Mouse (Mus musculus) CH12.LX (cell line): ENCODE measurements around the gene Isoc2a. TPM values are rescaled to one million over a fixed set of nuclear protein-coding genes. Genes with fewer than 3 reads are reported as not detected.

ENCODE experiments used
- DNase-seq: peaks from one replicate; pipeline ENCODE4 v3.0.0-alpha.2; 2013; ENCODE audit errors: extremely low read depth
- H3K27ac ChIP-seq: 2 replicates; pipeline ENCODE4 v1.5.1; 2012; ENCODE audit warnings: low read depth, mild to moderate bottlenecking, control low read depth, moderate library complexity; ENCODE audit not compliant: insufficient read depth
- H3K27me3 ChIP-seq: replicated peaks from 2 replicates; pipeline ENCODE3; 2012; ENCODE audit warnings: inconsistent platforms
- H3K36me3 ChIP-seq, 2 experiments: replicated peaks in 1 of 2; 2 replicates each; pipeline versions ENCODE3 to v1.6.1; 2012; ENCODE audit warnings: inconsistent platforms in 1 of 2, low read length in 1 of 2, mild to moderate bottlenecking in 1 of 2, mixed read lengths in 1 of 2, moderate library complexity in 1 of 2; ENCODE audit not compliant: control insufficient read depth in 1 of 2, insufficient read depth in 1 of 2
- H3K4me1 ChIP-seq, 2 experiments: 2 replicates each; pipeline ENCODE4 v1.6.1; 2012; ENCODE audit warnings: inconsistent platforms in 1 of 2, moderate library complexity in 1 of 2; ENCODE audit not compliant: insufficient read depth in 2 of 2, control insufficient read depth in 1 of 2
- H3K4me2 ChIP-seq: 2 replicates; pipeline ENCODE4 v1.6.1; 2012; ENCODE audit warnings: low read depth, mild to moderate bottlenecking, control low read depth; ENCODE audit not compliant: poor library complexity, insufficient read depth, severe bottlenecking
- H3K4me3 ChIP-seq, 3 experiments: fragments of 150-350 bp in 1 of 3; sonication (generic) in 1 of 3; replicated peaks in 1 of 3; 2 replicates each; pipeline versions ENCODE3 to v1.5.1; 2011 to 2012; ENCODE audit warnings: low read depth in 2 of 3, low read length in 2 of 3, mild to moderate bottlenecking in 2 of 3, moderate library complexity in 2 of 3, control low read depth in 1 of 3, improper control_type of control experiment in 1 of 3, inconsistent platforms in 1 of 3, mixed read lengths in 1 of 3; ENCODE audit not compliant: poor library complexity in 1 of 3
- H3K79me2 ChIP-seq: replicated peaks from 2 replicates; pipeline ENCODE4 v1.6.1; 2012; ENCODE audit warnings: mild to moderate bottlenecking, moderate library complexity; ENCODE audit not compliant: control insufficient read depth, poor library complexity, insufficient read depth, severe bottlenecking; ENCODE audit errors: extremely low read depth
- H3K9ac ChIP-seq: 2 replicates; pipeline ENCODE4 v1.6.1; 2012; ENCODE audit warnings: low read depth, mild to moderate bottlenecking, control low read depth, moderate library complexity; ENCODE audit not compliant: insufficient read depth
- H3K9me3 ChIP-seq: replicated peaks from 2 replicates; pipeline ENCODE3; 2012; ENCODE audit warnings: low read length, inconsistent platforms, mixed read lengths
- BHLHE40 ChIP-seq: IDR thresholded peaks from 2 replicates; pipeline ENCODE4 v1.6.1; 2011; ENCODE audit warnings: mild to moderate bottlenecking, low read depth, low read length, improper control_type of control experiment
- CHD1 ChIP-seq: IDR thresholded peaks from 2 replicates; pipeline ENCODE4 v1.6.1; 2012; ENCODE audit warnings: low read depth, low read length, improper control_type of control experiment, inconsistent platforms
- E2F4 ChIP-seq: IDR thresholded peaks from 2 replicates; pipeline ENCODE4 v1.6.1; 2011; ENCODE audit warnings: low read depth, low read length, improper control_type of control experiment; ENCODE audit not compliant: insufficient replicate concordance
- GABPA ChIP-seq: IDR thresholded peaks from 2 replicates; pipeline ENCODE4 v1.6.1; 2012; ENCODE audit warnings: low read depth, low read length, improper control_type of control experiment, inconsistent platforms; ENCODE audit not compliant: insufficient replicate concordance
- HCFC1 ChIP-seq: IDR thresholded peaks from 2 replicates; pipeline ENCODE4 v1.6.1; 2012; ENCODE audit warnings: low read depth, mild to moderate bottlenecking, inconsistent platforms, low read length, improper control_type of control experiment
- IRF4 ChIP-seq: IDR thresholded peaks from 2 replicates; pipeline ENCODE4 v1.6.1; 2014; ENCODE audit warnings: low read depth, mild to moderate bottlenecking, inconsistent platforms, low read length, improper control_type of control experiment
- MAFK ChIP-seq: IDR thresholded peaks from 2 replicates; pipeline ENCODE4 v1.6.1; 2011; ENCODE audit warnings: low read length, improper control_type of control experiment; ENCODE audit not compliant: insufficient replicate concordance
- MAX ChIP-seq: IDR thresholded peaks from 2 replicates; pipeline ENCODE4 v1.6.1; 2011; ENCODE audit warnings: low read length, improper control_type of control experiment
- MEF2A ChIP-seq: IDR thresholded peaks from 2 replicates; pipeline ENCODE4 v1.6.1; 2014; ENCODE audit warnings: low read depth, mild to moderate bottlenecking, inconsistent platforms, low read length, improper control_type of control experiment, borderline replicate concordance
- NELFE ChIP-seq: IDR thresholded peaks from 2 replicates; pipeline ENCODE4 v1.6.1; 2011; ENCODE audit warnings: low read depth, low read length, improper control_type of control experiment
- NRF1 ChIP-seq: IDR thresholded peaks from 2 replicates; pipeline ENCODE4 v1.6.1; 2014; ENCODE audit warnings: low read depth, mild to moderate bottlenecking, inconsistent platforms, low read length, improper control_type of control experiment, moderate library complexity
- PAX5 ChIP-seq: IDR thresholded peaks from 2 replicates; pipeline ENCODE4 v1.6.1; 2012; ENCODE audit warnings: low read length, inconsistent platforms, mixed read lengths
- POLR2A ChIP-seq: IDR thresholded peaks from 2 replicates; pipeline ENCODE4 v1.6.1; 2011; ENCODE audit warnings: low read depth, mild to moderate bottlenecking, improper control_type of control experiment, low read length
- POLR2AphosphoS2 ChIP-seq: IDR thresholded peaks from 2 replicates; pipeline ENCODE4 v1.6.1; 2011; ENCODE audit warnings: low read depth, low read length, improper control_type of control experiment
- SIN3A ChIP-seq: IDR thresholded peaks from 2 replicates; pipeline ENCODE4 v1.6.1; 2012; ENCODE audit warnings: low read length, improper control_type of control experiment, inconsistent platforms
- TBP ChIP-seq: conservative IDR thresholded peaks from 2 replicates; pipeline ENCODE4 v1.6.1; 2011; ENCODE audit warnings: low read depth, low read length, improper control_type of control experiment
- TCF12 ChIP-seq: IDR thresholded peaks from 2 replicates; pipeline ENCODE4 v1.6.1; 2014; ENCODE audit warnings: low read depth, mild to moderate bottlenecking, inconsistent platforms, low read length, improper control_type of control experiment
- dilution Hi-C: fragments of 300-500 bp; cut with MboI; formaldehyde crosslinking; loops from 2 replicates; pipeline ENCODE4 v1.14.3; 2020; ENCODE audit warnings: low sequenced_read_pairs; ENCODE audit not compliant: extremely low pct_unique_long_range_greater_than_20kb, extremely low pct_ligation_motif_present
- in situ Hi-C: fragments of 300-500 bp; cut with MboI; formaldehyde crosslinking; loops from 3 replicates; pipeline ENCODE4 v1.14.3; 2019; ENCODE audit warnings: low sequenced_read_pairs, low pct_ligation_motif_present, low pct_unique_long_range_greater_than_20kb, mixed read lengths
- polyA plus RNA-seq: library from polyadenylated mRNA; unstranded; fragments of >175 nt; gene quantifications from 2 replicates; pipeline ENCODE4 v1.2.1, GENCODE M21; 2012; ENCODE audit warnings: low read depth; ENCODE audit not compliant: insufficient read length
- total RNA-seq, 2 experiments: library from RNA; depleted of rRNA; stranded (reverse); fragments of 300-350 nt in 1 of 2; fragments of >200 nt in 1 of 2; gene quantifications; 2 replicates each; pipeline ENCODE4 v1.2.3; 2012 to 2014

Isoc2a gene
- total and polyA plus RNA-seq, 3 experiments = 8.4 to 15.4 (median 12.9) TPM

DNA sequence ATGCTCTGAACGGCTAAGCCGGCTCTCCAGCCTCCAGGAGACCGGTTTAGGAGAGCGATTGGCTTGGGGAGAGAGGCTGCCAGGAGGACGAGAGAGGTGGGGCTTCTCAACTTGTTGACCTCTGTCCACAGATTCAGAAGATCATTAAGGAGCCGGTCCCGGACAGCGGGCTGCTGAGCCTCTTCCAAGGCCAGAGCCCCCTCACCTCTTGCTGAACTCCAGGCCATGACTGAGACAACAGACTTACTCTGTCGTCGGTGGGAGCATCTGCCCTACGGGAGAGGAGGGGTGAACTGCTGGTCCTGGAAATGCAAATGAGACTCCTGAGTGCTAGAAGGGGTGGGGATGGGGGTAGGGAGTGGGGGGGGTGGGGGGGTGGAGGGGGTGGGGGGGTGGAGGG lies 18.2 kb downstream of the Isoc2a start:
- DNase-seq = no peak
- in situ Hi-C loops = no loop called here
- no peak overlapping the region for H3K27ac ChIP-seq
- no peak overlapping the region for H3K4me3 ChIP-seq
- no peaks in the 10 kb centered on the region for H3K79me2 ChIP-seq
- H3K9me3 ChIP-seq = no peaks in the 10 kb centered on the region
- no peaks in the 10 kb centered on the region for H3K27me3 ChIP-seq
- H3K9ac ChIP-seq = no peak overlapping the region
- no peak overlapping the region for H3K4me2 ChIP-seq
- H3K4me1 ChIP-seq = no peaks in the 10 kb centered on the region
- H3K36me3 ChIP-seq = peaks cover 4 to 54% of the 10 kb centered on the region in 2 experiments
- no peak for TF ChIP-seq IRF4
- no peak for TF ChIP-seq NELFE
- TF ChIP-seq MAX = no peak
- TF ChIP-seq PAX5 = no peak
- TF ChIP-seq POLR2AphosphoS2 = no peak
- no peak for TF ChIP-seq GABPA
- TF ChIP-seq, all 38 proteins: peak for 0
- dilution Hi-C loops = no loop called here

DNA sequence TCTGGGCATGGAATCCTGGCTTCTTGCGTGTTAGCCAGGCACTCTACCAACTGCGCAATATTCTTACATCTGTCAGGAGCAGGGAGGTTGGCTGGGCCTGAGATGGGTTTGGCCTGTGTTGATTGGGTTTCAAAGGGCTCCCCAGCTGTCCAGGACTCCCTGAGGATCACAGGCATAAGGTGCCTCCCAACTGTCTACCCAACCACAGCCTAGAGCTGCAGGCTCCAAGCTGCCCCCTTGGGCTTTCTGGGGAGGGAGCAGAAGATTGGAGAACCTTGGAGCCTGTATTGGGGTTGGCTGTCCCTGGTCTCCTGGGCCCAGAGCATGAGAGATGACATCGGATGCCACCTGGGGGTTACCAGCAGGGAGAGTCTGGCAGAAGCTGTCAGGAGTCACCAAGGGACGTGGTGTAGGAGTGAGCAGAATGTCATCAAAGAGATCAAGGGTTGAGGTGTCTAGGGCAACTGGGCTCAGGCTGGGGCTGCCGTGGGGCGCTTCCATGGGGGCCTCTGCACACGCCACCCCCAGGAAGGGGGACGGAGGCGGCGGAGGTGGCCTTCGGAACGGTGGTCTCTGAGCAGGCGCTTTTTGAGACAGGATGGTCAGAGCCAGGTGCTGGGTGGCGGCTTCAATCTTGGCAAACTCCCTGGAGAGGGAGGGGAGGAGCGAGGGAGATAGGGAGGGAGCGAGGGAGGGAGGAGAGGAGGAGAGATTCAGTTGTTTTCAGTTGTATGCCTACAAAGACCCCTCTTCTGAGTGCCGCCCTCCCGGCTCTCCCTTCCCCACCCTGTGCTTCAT lies 22.1 kb downstream of the Isoc2a start:
- H3K27ac ChIP-seq = no peak overlapping the region
- no peak for DNase-seq
- no peak overlapping the region for H3K4me3 ChIP-seq
- in situ Hi-C loops (no loop called here), dilution Hi-C loops (no loop called here)
- H3K9ac ChIP-seq = no peak overlapping the region
- peaks cover 0 to 29% of the 10 kb centered on the region in 2 experiments for H3K36me3 ChIP-seq
- no peak overlapping the region for H3K4me2 ChIP-seq
- H3K4me1 ChIP-seq = no peaks in the 10 kb centered on the region
- no peaks in the 10 kb centered on the region for H3K79me2 ChIP-seq
- peaks cover 3% of the 10 kb centered on the region for H3K9me3 ChIP-seq
- no peaks in the 10 kb centered on the region for H3K27me3 ChIP-seq
- TF ChIP-seq TCF12 (no peak), MAFK (no peak), SIN3A (no peak), PAX5 (no peak), MEF2A (no peak), POLR2A (no peak), E2F4 (no peak), BHLHE40 (no peak), NELFE (no peak), CHD1 (no peak), HCFC1 (no peak), TBP (no peak), NRF1 (no peak)
